Mouse (Mus musculus): ENCODE data around the gene Atp8b4.

Gene Atp8b4

GRCm38 (mm10) chr2:126360688-126361087 lies 139.8 kb downstream of the Atp8b4 start:
- DNase-seq (ENCODE audit: low spot score), result no peak

- DNase-seq (ENCODE audit: low spot score), result no peak
Observed at GRCm38 (mm10) chr2:126359965-126360364, 140.5 kb downstream of the Atp8b4 start.

- no peak for DNase-seq (ENCODE audit: low spot score)
Observed at GRCm38 (mm10) chr2:126359278-126359677, 141.2 kb downstream of the Atp8b4 start.

GRCm38 (mm10) chr2:126358741-126359140 lies 141.7 kb downstream of the Atp8b4 start:
- no peak for DNase-seq (ENCODE audit: low spot score)

GRCm38 (mm10) chr2:126355259-126355658 lies 145.2 kb downstream of the Atp8b4 start:
- DNase-seq (ENCODE audit: low spot score), result no peak

GRCm38 (mm10) chr2:126351811-126352210 lies 148.7 kb downstream of the Atp8b4 start:
- DNase-seq (ENCODE audit: low spot score), result no peak

GRCm38 (mm10) chr2:126343026-126343593 lies 157.4 kb downstream of the Atp8b4 start:
- no peak for DNase-seq (ENCODE audit: low spot score)

GRCm38 (mm10) chr2:126341521-126341920 lies 159.0 kb downstream of the Atp8b4 start:
- no peak for DNase-seq (ENCODE audit: low spot score)

GRCm38 (mm10) chr2:126340201-126340600 lies 160.3 kb downstream of the Atp8b4 start:
- DNase-seq (ENCODE audit: low spot score), result no peak

GRCm38 (mm10) chr2:126339516-126339915 lies 161.0 kb downstream of the Atp8b4 start:
- DNase-seq (ENCODE audit: low spot score), result no peak

- DNase-seq (ENCODE audit: low spot score), result no peak
Observed at GRCm38 (mm10) chr2:126337143-126337542, 163.3 kb downstream of the Atp8b4 start.

GRCm38 (mm10) chr2:126331794-126332193 lies 168.7 kb downstream of the Atp8b4 start:
- DNase-seq (ENCODE audit: low spot score), result no peak

GRCm38 (mm10) chr2:126323206-126323605 lies 177.3 kb downstream of the Atp8b4 start:
- no peak for DNase-seq (ENCODE audit: low spot score)

GRCm38 (mm10) chr2:126322631-126323031 lies 177.8 kb downstream of the Atp8b4 start:
- no peak for DNase-seq (ENCODE audit: low spot score)

GRCm38 (mm10) chr2:126318071-126318470 lies 182.4 kb downstream of the Atp8b4 start:
- DNase-seq (ENCODE audit: low spot score), result no peak

GRCm38 (mm10) chr2:126316942-126317341 lies 183.5 kb downstream of the Atp8b4 start:
- no peak for DNase-seq (ENCODE audit: low spot score)

- no peak for DNase-seq (ENCODE audit: low spot score)
Observed at GRCm38 (mm10) chr2:126316346-126316745, 184.1 kb downstream of the Atp8b4 start.

GRCm38 (mm10) chr2:126311056-126311455 lies 189.4 kb downstream of the Atp8b4 start:
- no peak for DNase-seq (ENCODE audit: low spot score)

- no peak for DNase-seq (ENCODE audit: low spot score)
Observed at GRCm38 (mm10) chr2:126309994-126310393, 190.5 kb downstream of the Atp8b4 start.

- DNase-seq (ENCODE audit: low spot score), result no peak
Observed at GRCm38 (mm10) chr2:126304621-126305020, 195.9 kb downstream of the Atp8b4 start.

- DNase-seq (ENCODE audit: low spot score), result no peak
Observed at GRCm38 (mm10) chr2:126303226-126303625, 197.2 kb downstream of the Atp8b4 start.

- no peak for DNase-seq (ENCODE audit: low spot score)
Observed at GRCm38 (mm10) chr2:126302381-126302780, 198.1 kb downstream of the Atp8b4 start.

- DNase-seq (ENCODE audit: low spot score), result no peak
Observed at GRCm38 (mm10) chr2:126290702-126291101, 209.8 kb downstream of the Atp8b4 start.

GRCm38 (mm10) chr2:126287942-126288341 lies 212.5 kb downstream of the Atp8b4 start:
- no peak for DNase-seq (ENCODE audit: low spot score)

Measured in c-Kit-positive CD71-positive TER-119-positive erythroid progenitor cells, embryonic 14.5 days (primary cell).